Mouse (Mus musculus) cerebellum, postnatal 4 days (tissue): ENCODE measurements at regions not wholly inside any gene's neighbourhood (a gene's known extent, or its start where the extent isn't known, plus 50 kb on each side); places are given as distances from the start of the nearest gene placed in this dataset.

Experiments
- DNase-seq, 2 experiments: peaks; one replicate each; pipeline ENCODE4 v3.0.0; 2022; ENCODE audit warnings: low spot score in 2 of 2, mixed read lengths in 1 of 2

DNA sequence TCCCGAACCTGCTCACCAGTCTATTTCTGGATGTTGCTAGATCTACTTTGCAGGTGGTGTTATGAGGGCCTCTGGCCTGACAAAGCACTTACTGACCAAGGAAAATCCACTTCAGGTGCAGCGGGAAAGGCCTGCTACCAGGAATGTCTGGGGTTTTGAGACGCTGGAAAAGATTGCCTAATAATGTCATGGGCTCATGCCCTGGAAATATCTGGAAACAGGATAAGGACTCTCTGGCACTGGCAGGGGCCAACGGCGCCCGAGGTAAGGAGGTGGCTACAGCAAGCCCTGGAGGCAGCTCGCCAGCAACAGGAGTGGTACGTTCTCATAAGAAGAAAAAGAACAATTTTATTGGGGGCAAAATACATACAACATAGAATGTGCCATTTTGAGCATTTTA, 94.7 kb downstream of the Zfp36l1 start:
- no peak for DNase-seq

DNA sequence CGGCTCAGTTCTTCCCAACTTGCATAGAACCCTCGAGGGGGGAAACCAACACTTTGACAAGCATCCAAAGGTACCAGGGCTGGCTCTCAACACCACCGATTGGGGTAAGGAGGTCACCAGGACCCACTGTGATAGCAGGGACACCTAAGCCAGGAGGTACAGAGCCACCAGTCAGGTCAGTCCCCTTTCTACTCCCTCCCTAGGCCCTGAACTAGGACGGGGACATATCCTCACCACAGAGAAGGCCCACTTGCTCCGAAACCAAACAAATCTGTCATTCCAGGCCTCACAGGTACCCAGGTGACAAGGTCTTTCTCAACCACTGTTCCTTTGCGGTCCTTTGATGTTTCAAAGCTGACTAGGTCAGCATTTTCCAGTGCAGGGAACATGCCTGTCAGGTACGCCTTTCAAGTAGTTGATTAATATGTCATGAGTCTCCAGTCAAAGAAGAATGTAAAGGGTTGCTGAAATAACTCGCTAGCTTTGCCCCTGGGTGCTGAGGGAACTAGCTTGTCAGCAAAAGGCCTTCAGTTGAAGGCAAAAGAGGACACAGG, 95.4 kb downstream of the Zfp36l1 start:
- DNase-seq, result no peak

DNA sequence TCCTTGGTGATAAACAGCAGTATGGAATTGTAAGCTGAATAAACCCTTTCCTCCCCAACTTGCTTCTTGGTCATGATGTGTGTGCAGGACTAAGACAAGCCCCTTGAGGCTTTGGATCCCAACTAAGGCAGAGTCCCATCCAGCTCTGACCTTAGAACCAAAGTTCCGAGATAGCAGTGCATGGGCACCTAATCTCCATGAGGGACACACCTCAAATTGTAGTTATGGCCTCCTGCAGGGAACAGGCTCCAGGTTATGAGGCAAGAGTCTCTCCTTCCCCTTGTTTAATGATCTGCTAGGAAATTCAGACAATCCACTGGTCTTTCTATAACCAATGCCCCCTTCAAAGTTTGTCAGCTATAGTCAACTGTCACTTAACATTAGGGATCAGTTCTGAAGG, 96.9 kb downstream of the Zfp36l1 start:
- no peak for DNase-seq

GRCm38 (mm10) chr12:80014598-80014983, 98.2 kb downstream of the Zfp36l1 start:
- DNase-seq, result no peak

- DNase-seq, result peak in 1 of 2 experiments; percentile 43
Observed at GRCm38 (mm10) chr12:80013904-80014597, 98.8 kb downstream of the Zfp36l1 start.

DNA sequence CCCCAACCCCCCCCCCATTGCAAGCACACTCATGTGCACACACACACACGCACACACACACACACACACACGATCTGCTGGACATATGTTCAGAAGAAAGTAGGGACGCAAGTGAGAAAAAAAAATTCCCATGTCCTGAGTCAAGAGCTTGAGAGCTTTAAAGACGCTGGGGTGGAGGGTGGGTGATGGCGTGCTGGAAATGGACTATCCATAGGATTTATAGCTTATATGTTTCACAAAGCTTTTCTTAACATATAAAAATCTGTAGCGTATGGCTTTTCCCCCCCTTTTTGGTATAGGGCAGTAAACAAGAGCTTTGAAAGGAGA, 99.3 kb downstream of the Zfp36l1 start:
- DNase-seq, result no peak

GRCm38 (mm10) chr12:80011916-80012315, 100.9 kb downstream of the Zfp36l1 start:
- no peak for DNase-seq

- DNase-seq, result no peak
Observed at GRCm38 (mm10) chr12:80010947-80011346, 101.9 kb downstream of the Zfp36l1 start.

- DNase-seq, result no peak
Observed at GRCm38 (mm10) chr12:80010220-80010619, 102.6 kb downstream of the Zfp36l1 start.

- DNase-seq, result no peak
Observed at GRCm38 (mm10) chr12:80007849-80008248, 105.0 kb downstream of the Zfp36l1 start.

DNA sequence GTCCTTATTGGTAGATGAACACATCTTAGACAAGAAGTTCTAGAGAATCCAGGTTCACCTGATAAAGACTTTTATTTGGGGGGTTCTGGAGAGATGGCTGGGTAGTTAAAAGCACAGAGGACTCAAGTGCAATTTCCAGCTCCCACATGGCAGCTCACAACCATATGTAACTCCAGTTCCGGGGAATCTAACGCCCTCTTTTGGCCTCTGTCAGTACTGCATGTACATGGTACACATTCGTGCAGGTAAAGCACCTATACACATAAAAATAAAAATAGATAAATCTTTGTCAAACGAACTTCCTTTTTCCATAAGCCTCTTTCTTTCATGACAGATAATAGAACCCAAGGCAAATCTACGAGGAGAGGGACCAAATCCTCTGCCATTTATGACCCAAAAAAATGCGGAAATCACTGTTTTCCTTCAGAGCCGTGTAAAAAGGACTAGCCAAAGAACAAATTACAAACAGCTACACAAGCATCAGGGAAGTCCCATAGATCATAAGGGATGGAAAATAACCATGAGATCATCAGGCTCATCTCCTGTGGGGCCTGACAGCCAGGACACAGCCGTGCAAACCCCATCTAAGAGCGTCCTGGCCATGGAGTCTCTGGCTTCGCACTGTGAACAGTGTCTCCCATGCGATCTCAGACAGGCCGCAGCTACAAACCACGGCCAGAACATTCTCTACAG, 107.4 kb downstream of the Zfp36l1 start:
- DNase-seq, result no peak

DNA sequence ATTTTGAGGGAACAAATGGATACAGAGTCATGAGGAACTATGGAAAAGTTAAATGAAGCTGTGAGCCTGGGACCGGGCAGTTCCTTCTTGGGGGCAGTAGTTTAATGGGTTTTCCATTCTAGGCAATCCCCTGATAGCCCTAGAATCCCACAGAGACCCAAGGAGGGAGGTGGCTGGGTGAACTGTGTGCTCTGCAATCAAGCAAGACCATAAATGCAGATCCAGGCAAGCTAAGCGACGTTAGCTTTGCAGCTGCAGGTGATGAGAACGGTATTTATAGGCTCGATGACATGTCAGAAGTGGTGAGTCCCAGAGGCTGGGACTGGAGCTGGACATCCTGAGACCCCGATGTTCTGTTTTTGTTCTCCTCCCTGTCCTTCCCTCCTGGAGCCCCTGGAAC, 108.2 kb downstream of the Zfp36l1 start:
- DNase-seq, result no peak

DNA sequence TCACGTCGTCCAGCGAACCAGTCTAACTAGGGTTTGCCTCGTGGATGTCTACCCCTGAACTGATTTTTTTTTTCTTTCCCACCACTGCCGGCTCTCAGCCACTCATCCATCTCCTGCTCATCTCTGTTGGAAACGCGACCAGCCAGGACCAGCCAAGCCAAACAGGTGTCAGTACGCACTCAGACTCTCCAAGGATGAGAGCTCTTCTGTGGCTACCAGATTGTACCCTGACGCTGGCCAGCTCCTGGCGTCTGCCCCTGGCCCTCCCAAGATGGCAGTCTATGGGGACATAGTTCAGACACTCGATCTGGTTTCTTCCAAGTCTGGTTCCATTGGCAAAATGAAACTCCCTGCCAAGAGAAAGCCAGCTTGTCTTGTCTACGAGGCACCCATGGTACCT, 109.3 kb downstream of the Zfp36l1 start:
- DNase-seq, result peak in 1 of 2 experiments; percentile 64

- DNase-seq, result peak in 1 of 2 experiments; percentile 76
Observed at GRCm38 (mm10) chr12:80002474-80003125, 110.2 kb downstream of the Zfp36l1 start.

DNA sequence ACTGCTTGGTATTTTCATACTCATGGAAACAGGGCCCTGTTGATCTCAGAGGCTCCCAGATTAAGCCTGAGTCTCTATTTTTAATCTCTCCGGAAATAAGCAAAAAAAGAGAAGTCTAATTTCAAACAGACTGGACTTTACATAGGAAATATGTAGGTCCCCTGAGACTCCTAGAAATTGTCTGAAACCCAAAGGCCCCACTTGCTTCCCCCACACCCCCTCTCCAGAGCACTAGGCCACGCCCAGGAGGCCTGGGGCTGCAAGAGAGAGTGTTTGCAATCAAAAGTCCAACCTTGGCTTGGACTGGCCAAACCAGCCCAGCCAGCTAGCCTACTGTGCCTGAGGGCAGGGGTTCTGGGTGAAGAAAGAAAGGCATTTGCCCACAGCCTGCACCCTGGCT, 111.0 kb downstream of the Zfp36l1 start:
- DNase-seq, result no peak

GRCm38 (mm10) chr12:79999868-80000370, 112.9 kb downstream of the Zfp36l1 start:
- DNase-seq, result no peak

- no peak for DNase-seq
Observed at GRCm38 (mm10) chr12:79998788-79999187, 114.0 kb downstream of the Zfp36l1 start.

- DNase-seq, result no peak
Observed at GRCm38 (mm10) chr12:79998339-79998738, 114.5 kb downstream of the Zfp36l1 start.

- DNase-seq, result no peak
Observed at GRCm38 (mm10) chr12:79997201-79997600, 115.6 kb downstream of the Zfp36l1 start.

DNA sequence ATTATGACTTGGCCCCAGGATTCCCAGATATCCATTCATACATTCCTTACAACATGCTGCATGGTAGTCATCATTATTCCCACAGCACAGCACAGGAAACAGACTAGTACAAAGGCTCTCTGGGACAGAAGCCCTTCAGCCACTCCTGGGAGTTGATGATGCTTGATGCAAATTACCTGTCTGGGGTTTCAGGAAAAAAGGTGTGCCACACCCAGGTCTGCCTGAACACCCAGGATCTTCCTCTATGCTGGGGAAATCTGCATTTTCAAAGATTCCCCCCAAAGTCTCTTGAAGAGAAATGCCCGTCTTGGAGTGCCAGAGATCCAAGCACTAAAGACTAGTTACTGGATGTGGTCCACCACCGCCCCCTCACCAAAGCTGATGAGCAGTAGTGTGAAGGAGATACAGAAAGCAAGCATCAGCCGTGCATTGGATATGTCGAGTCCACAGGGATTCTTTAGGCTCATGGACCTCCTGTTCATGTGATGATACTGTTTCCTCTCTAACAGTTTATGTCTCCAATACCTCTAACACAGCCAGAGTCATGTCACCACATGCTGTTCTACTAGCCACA, 117.2 kb downstream of the Zfp36l1 start:
- DNase-seq, result no peak

GRCm38 (mm10) chr12:79993821-79994571, 118.8 kb downstream of the Zfp36l1 start:
- DNase-seq, result no peak
